Mouse (Mus musculus): ENCODE measurements around the gene Actg2. TPM values are rescaled to one million over a fixed set of nuclear protein-coding genes. Genes with fewer than 3 reads are reported as not detected.

The Actg2 gene
- total and polyA plus RNA-seq, 3 experiments = 1.1 to 5.6 (median 1.6) TPM

GRCm38 (mm10) chr6:83568901-83569862 is 33.1 kb upstream of the Actg2 start:
- Histone ChIP-seq H3K4me1 (ENCODE audit: control insufficient read depth in 1 of 2, insufficient read depth in 2 of 2) (peaks cover 20 to 38% of the 10 kb centered on the region in 2 experiments), H3K36me3 (replicated peaks in 1 of 2; ENCODE audit: control insufficient read depth in 1 of 2, insufficient read depth in 1 of 2, low read length in 1 of 2) (peaks cover 19 to 50% of the 10 kb centered on the region in 2 experiments), H3K27me3 (replicated peaks) (no peaks in the 10 kb centered on the region)

DNA sequence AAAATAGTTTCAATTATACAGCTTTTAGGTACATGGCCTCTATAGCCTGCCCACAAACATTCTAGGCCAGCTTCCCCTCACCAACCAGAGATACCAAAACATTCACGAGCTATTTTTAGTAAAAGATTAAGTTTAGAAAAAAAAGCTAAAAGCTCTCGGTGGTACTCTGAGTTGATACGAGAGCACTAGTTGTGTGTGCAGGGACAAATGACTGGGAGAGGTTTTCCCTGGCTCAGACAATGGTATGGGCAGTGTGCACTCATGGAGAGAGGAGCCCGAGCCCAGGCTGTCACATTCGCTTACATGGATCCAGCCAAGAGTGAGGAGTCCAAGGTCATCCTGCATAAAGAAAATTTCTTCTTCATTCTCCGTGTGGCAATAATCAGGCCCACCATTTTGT is 19.9 kb upstream of the Actg2 start:
- H3K36me3 ChIP-seq (replicated peaks in 1 of 2; ENCODE audit: control insufficient read depth in 1 of 2, insufficient read depth in 1 of 2, low read length in 1 of 2) = peaks cover 48 to 76% of the 10 kb centered on the region in 2 experiments
- dilution Hi-C loops (cut with MboI; ENCODE audit: extremely low pct_ligation_motif_present, extremely low pct_unique_long_range_greater_than_20kb, low sequenced_read_pairs) = no loop called here
- H3K27me3 ChIP-seq (replicated peaks) = no peaks in the 10 kb centered on the region
- no peak for TF ChIP-seq GABPA (IDR thresholded peaks at IDR 0.05; ENCODE audit: insufficient replicate concordance, low read depth, low read length)
- no peak for TF ChIP-seq CHD1 (IDR thresholded peaks at IDR 0.05; ENCODE audit: low read depth, low read length)
- no peak for TF ChIP-seq UBTF (IDR thresholded peaks at IDR 0.05; ENCODE audit: low read depth, low read length)
- no peak for TF ChIP-seq CTCF (conservative IDR thresholded peaks at IDR 0.05 in 1 of 2, IDR thresholded peaks at IDR 0.05 in 1 of 2; ENCODE audit: low read depth in 2 of 2, low read length in 2 of 2)
- no peak for TF ChIP-seq POLR2A (IDR thresholded peaks at IDR 0.05; ENCODE audit: low read depth, low read length)
- TF ChIP-seq NELFE (IDR thresholded peaks at IDR 0.05; ENCODE audit: low read depth, low read length) = no peak
- no peak for TF ChIP-seq ZMIZ1 (IDR thresholded peaks at IDR 0.05; ENCODE audit: low read depth, low read length)
- TF ChIP-seq ZNF384 (IDR thresholded peaks at IDR 0.05; ENCODE audit: low read depth, low read length) = no peak
- no peak for TF ChIP-seq EP300 (IDR thresholded peaks at IDR 0.05; ENCODE audit: low read length)
- TF ChIP-seq MYC (IDR thresholded peaks at IDR 0.05; ENCODE audit: low read depth, low read length) = no peak
- no peak for TF ChIP-seq USF1 (IDR thresholded peaks at IDR 0.05; ENCODE audit: low read depth, low read length)
- no peak for TF ChIP-seq MEF2A (IDR thresholded peaks at IDR 0.05; ENCODE audit: borderline replicate concordance, low read depth, low read length)
- no peak for TF ChIP-seq TBP (conservative IDR thresholded peaks at IDR 0.05; ENCODE audit: low read depth, low read length)
- TF ChIP-seq JUN (IDR thresholded peaks at IDR 0.05; ENCODE audit: insufficient read depth, low read depth, low read length) = no peak
- no peak for TF ChIP-seq MAFK (IDR thresholded peaks at IDR 0.05; ENCODE audit: insufficient replicate concordance, low read length)
- TF ChIP-seq NRF1 (IDR thresholded peaks at IDR 0.05; ENCODE audit: low read depth, low read length) = no peak
- TF ChIP-seq RCOR1 (conservative IDR thresholded peaks at IDR 0.05; ENCODE audit: low read depth, low read length) = no peak
- no peak for TF ChIP-seq JUND (conservative IDR thresholded peaks at IDR 0.05; ENCODE audit: low read depth, low read length)
- no peak for TF ChIP-seq E2F4 (IDR thresholded peaks at IDR 0.05; ENCODE audit: insufficient replicate concordance, low read depth, low read length)
- H3K79me2 ChIP-seq (replicated peaks; ENCODE audit: control insufficient read depth, extremely low read depth, insufficient read depth, poor library complexity, severe bottlenecking) = no peaks in the 10 kb centered on the region
- H3K4me2 ChIP-seq (ENCODE audit: insufficient read depth, low read depth, poor library complexity, severe bottlenecking) = no peak overlapping the region
- no peak for DNase-seq (ENCODE audit: extremely low read depth)
- in situ Hi-C loops (cut with MboI; ENCODE audit: low pct_ligation_motif_present, low pct_unique_long_range_greater_than_20kb, low sequenced_read_pairs) = no loop called here
- no peak overlapping the region for H3K9ac ChIP-seq (ENCODE audit: insufficient read depth, low read depth)
- H3K27ac ChIP-seq (ENCODE audit: insufficient read depth, low read depth) = no peak overlapping the region
- no peak overlapping the region for H3K4me3 ChIP-seq (replicated peaks in 1 of 3; ENCODE audit: low read depth in 2 of 3, low read length in 2 of 3, poor library complexity in 1 of 3)
- H3K9me3 ChIP-seq (replicated peaks; ENCODE audit: low read length) = no peaks in the 10 kb centered on the region
- no peaks in the 10 kb centered on the region for H3K4me1 ChIP-seq (ENCODE audit: control insufficient read depth in 1 of 2, insufficient read depth in 2 of 2)

More at GRCm38 (mm10) chr6:83568901-83569862, 33.1 kb upstream of the Actg2 start:
- TF ChIP-seq MAZ (IDR thresholded peaks at IDR 0.05; ENCODE audit: low read depth, low read length) = 0 out of 2 replicates have a peak, but pooled peaks have one; percentile 49
- TF ChIP-seq EP300 (IDR thresholded peaks at IDR 0.05; ENCODE audit: low read length) = peak; percentile 58; the same call in 1 of the 2 replicates
- no peak for TF ChIP-seq E2F4 (IDR thresholded peaks at IDR 0.05; ENCODE audit: insufficient replicate concordance, low read depth, low read length)
- TF ChIP-seq RAD21 (IDR thresholded peaks at IDR 0.05; ENCODE audit: low read depth, low read length) = peak; percentile 65
- peak; percentile 33; the same call in 1 of the 2 replicates for TF ChIP-seq UBTF (IDR thresholded peaks at IDR 0.05; ENCODE audit: low read depth, low read length)
- TF ChIP-seq MXI1 (IDR thresholded peaks at IDR 0.05; ENCODE audit: low read depth, low read length) = no peak; the same call in none of the 2 replicates
- peak; percentile 50 for TF ChIP-seq MAX (IDR thresholded peaks at IDR 0.05; ENCODE audit: low read length)
- peak; percentile 15 to 63; a peak in 3 of 4 replicates for TF ChIP-seq CTCF (conservative IDR thresholded peaks at IDR 0.05 in 1 of 2, IDR thresholded peaks at IDR 0.05 in 1 of 2; ENCODE audit: low read depth in 2 of 2, low read length in 2 of 2)
- TF ChIP-seq CHD2 (IDR thresholded peaks at IDR 0.05; ENCODE audit: low read length) = no peak
- peak; percentile 51 for TF ChIP-seq SMC3 (IDR thresholded peaks at IDR 0.05; ENCODE audit: low read depth, low read length)
- TF ChIP-seq POLR2A (IDR thresholded peaks at IDR 0.05; ENCODE audit: low read depth, low read length) = no peak
- peak; percentile 92 for TF ChIP-seq ETS1 (conservative IDR thresholded peaks at IDR 0.05; ENCODE audit: low read depth, low read length)
- TF ChIP-seq PAX5 (IDR thresholded peaks at IDR 0.05; ENCODE audit: low read length) = no peak
- no peak for TF ChIP-seq JUN (IDR thresholded peaks at IDR 0.05; ENCODE audit: insufficient read depth, low read depth, low read length)
- peak; percentile 89 for TF ChIP-seq BHLHE40 (IDR thresholded peaks at IDR 0.05; ENCODE audit: low read depth, low read length)
- TF ChIP-seq ZNF384 (IDR thresholded peaks at IDR 0.05; ENCODE audit: low read depth, low read length) = peak; percentile 64
- TF ChIP-seq MAFK (IDR thresholded peaks at IDR 0.05; ENCODE audit: insufficient replicate concordance, low read length) = no peak
- peak; percentile 30; the same call in 1 of the 2 replicates for TF ChIP-seq MEF2A (IDR thresholded peaks at IDR 0.05; ENCODE audit: borderline replicate concordance, low read depth, low read length)
- TF ChIP-seq POLR2AphosphoS2 (IDR thresholded peaks at IDR 0.05; ENCODE audit: low read depth, low read length) = no peak
- Histone ChIP-seq H3K27ac (ENCODE audit: insufficient read depth, low read depth) (no peak overlapping the region), H3K4me2 (ENCODE audit: insufficient read depth, low read depth, poor library complexity, severe bottlenecking) (0 out of 2 replicates have a peak overlapping the region, but pooled peaks have one; percentile 7), H3K9ac (ENCODE audit: insufficient read depth, low read depth) (no peak overlapping the region), H3K9me3 (replicated peaks; ENCODE audit: low read length) (no peaks in the 10 kb centered on the region), H3K4me3 (replicated peaks in 1 of 3; ENCODE audit: low read depth in 2 of 3, low read length in 2 of 3, poor library complexity in 1 of 3) (no peak overlapping the region), H3K79me2 (replicated peaks; ENCODE audit: control insufficient read depth, extremely low read depth, insufficient read depth, poor library complexity, severe bottlenecking) (no peaks in the 10 kb centered on the region)
- dilution Hi-C loops (cut with MboI; ENCODE audit: extremely low pct_ligation_motif_present, extremely low pct_unique_long_range_greater_than_20kb, low sequenced_read_pairs) = no loop called here
- in situ Hi-C loops (cut with MboI; ENCODE audit: low pct_ligation_motif_present, low pct_unique_long_range_greater_than_20kb, low sequenced_read_pairs) = no loop called here
- peak; percentile 71 for DNase-seq (ENCODE audit: extremely low read depth)

Data from CH12.LX (cell line).